Mouse (Mus musculus) layer of hippocampus, adult 2 months (tissue): Measurements from ENCODE around the gene Erv3. TPM values are rescaled to one million over a fixed set of nuclear protein-coding genes. Genes with fewer than 3 reads are reported as not detected.

Source experiments
- DNase-seq, 2 experiments: peaks; one replicate each; pipeline ENCODE4 v3.0.0; 2022; ENCODE audit warnings: low spot score in 2 of 2
- H3K27ac ChIP-seq: fragments of 200-600 bp; 2 replicates; pipeline ENCODE4 v1.8.1; 2022
- H3K4me3 ChIP-seq: fragments of 200-600 bp; 2 replicates; pipeline ENCODE4 v1.8.1; 2022; ENCODE audit warnings: mild to moderate bottlenecking
- CTCF ChIP-seq: fragments of 200-600 bp; conservative IDR thresholded peaks from 2 replicates; pipeline ENCODE4 v1.8.1; 2022; ENCODE audit warnings: antibody characterized with exemption, mild to moderate bottlenecking, moderate library complexity
- total RNA-seq, 2 experiments: library from RNA; stranded (reverse); gene quantifications; 2 replicates each; pipeline ENCODE4 v1.2.3; 2021

The Erv3 gene
- total RNA-seq, 2 experiments from 2014 or later, result 0.12 TPM; not detected in 1

DNA sequence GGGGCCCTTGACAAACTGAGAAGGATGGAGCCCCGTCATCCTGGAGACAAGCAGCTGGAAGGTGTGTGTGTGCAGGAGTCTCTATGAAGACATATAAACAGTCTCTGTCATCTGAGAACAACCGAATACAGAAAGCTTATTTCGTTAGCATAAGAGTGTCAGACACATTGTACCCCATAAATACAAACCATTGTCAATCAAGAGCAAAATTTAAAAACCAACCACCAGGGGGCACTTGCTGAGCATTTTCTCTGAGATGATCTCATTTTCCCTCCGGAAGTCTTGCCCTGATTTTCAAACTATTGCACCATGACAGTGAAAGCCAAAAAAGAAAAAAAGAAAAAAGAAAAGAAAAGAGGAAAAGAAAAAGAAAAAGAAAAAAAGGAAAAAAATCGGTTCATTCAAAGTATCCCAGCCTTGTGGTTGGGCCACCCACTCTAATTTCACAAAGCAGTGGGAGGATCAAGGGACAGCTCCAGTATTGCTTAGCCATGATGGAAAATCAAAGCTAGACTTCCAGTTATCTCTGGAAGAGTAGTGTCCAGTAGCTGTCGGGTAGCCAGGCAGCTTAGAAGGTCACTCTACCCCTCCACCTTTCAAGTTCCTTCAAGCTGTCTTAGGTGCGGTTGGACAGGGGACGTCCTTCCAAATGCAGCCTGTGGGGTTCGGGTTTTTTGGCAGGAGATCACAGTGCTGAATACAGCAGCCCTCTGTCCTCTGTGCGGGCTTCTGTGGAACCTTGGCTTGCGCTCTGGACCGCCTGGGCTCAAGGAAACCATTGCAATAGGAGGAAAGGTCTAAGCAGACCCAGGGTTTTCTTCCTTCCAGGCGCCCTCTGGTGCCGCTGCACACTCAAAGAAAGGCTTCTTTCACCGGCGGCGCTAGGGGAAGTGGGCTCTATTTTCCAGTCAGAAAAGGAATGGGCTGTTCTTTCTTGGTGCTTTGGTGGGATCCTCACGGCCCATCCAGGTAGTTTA, 31.3 kb downstream of the Erv3 start:
- peak; percentile 75 to 83 for DNase-seq
- peak overlapping the region; percentile 9; the same call in 1 of the 2 replicates for H3K4me3 ChIP-seq
- peak overlapping the region; percentile 87 for H3K27ac ChIP-seq
- peak; percentile 79 for TF ChIP-seq CTCF

DNA sequence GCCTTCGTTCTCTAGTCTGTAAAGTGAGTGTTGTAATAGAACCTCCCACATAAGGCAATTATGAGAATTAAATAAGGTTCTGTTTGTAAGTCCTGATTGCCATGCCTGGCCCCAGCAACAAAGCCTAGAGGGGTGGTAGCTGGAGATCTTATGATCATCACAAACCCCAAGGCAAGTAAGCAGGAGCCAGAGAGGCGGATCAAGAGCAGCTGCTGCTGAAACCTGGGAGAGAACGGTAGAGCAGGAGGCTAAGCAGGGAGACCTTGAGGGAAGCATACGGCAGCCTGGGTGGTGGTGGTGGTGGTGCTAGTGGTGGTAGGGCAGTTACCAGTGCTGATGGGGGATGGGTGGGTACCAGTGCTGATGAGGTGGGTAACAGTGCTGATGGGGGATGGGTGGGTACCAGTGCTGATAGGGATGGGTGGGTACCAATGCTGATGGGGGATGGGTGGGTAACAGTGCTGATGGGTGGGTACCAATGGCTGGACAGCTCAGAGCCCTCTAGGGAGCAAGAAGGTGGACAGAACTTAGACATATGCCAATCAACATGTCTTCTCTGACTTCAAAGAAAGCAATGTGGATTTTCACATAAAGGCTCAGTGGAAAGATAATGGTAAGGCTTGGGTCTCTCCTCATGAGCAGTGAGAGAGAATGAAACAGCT, 32.4 kb downstream of the Erv3 start:
- Histone ChIP-seq H3K27ac (peak overlapping the region; percentile 60), H3K4me3 (no peak overlapping the region)
- DNase-seq, result no peak
- no peak for TF ChIP-seq CTCF

- no peak for DNase-seq
- no peak overlapping the region for H3K4me3 ChIP-seq
- H3K27ac ChIP-seq, result no peak overlapping the region
- no peak for TF ChIP-seq CTCF
These were observed 34.0 kb downstream of the Erv3 start for GRCm38 (mm10) chr2:131825498-131825897.

- no peak overlapping the region for H3K4me3 ChIP-seq
These were observed 35.6 kb downstream of the Erv3 start for GRCm38 (mm10) chr2:131823931-131824330.

GRCm38 (mm10) chr2:131822492-131822891, 37.1 kb downstream of the Erv3 start:
- Histone ChIP-seq H3K4me3 (no peak overlapping the region), H3K27ac (no peak overlapping the region)
- TF ChIP-seq CTCF, result no peak
- no peak for DNase-seq

More at GRCm38 (mm10) chr2:131823931-131824330, 35.6 kb downstream of the Erv3 start:
- no peak for DNase-seq
- H3K27ac ChIP-seq, result no peak overlapping the region
- TF ChIP-seq CTCF, result no peak

GRCm38 (mm10) chr2:131821708-131821990, 37.9 kb downstream of the Erv3 start:
- DNase-seq, result no peak
- H3K4me3 ChIP-seq, result no peak overlapping the region
- H3K27ac ChIP-seq, result peak overlapping the region; percentile 44; the same call in 1 of the 2 replicates
- no peak for TF ChIP-seq CTCF

DNA sequence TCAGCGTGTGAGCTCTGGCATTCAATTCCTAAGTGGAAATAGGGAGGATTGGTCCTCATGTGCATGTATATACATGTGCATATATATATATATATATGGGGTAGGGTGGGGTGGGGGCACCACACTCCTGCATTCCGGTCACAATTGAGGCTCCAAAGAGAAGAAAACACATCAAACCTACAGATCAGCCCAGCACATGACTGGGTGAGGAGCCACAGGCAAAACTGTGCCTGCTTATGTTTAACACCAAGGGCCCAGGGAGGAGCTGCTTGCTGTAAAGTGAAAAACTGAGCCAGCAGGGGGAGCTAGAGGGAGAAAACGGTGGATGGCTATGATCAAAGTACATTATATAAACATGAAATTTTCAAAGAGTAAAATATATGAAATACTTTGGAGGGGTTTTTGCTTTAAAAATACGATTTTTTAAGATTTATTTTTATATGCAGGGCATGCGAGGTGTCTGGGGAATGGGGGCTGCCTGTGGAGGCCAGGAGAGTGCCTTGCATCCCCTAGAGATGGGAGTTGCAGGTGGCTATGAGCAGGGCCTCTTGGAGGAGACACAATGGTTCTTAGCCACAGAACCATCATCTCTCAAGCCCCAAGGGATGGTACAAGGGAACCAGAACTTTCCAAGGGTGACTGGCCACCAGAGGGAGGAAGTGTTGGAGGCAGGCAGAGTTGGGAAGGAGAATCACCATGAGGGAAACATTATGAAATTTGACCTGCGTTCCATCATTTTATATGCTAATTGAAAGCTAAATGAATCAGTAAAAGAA, 38.4 kb downstream of the Erv3 start:
- peak; percentile 88 for TF ChIP-seq CTCF
- Histone ChIP-seq H3K27ac (peak overlapping the region; percentile 44), H3K4me3 (no peak overlapping the region)
- peak; percentile 79 to 95 for DNase-seq

DNA sequence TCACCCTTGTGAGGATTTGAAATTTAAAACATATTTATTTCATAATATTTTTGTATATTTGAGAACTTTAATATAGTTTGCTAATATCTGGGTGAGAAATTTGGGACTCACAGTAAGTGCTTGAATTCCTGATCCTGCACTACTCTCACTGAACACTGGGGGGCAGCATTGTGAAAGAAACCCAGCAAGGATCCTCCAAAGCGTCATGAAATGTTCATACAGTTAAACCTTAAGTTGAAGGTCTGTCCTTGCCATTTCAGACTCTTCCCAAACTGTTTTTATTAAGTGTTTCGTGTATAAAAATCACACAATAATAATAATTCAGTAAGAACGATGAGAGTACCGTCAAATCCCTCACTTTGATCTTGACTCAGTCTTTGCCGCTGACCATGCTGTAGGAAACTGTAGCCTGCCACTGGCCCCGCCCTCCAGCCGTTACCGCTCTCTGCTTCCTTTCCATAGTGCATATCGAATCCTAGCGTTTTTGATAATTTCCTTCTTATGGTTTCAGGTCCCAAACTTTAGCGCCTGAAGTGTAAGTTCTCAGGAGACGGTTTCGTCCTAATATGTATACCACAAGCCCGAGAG, 39.4 kb downstream of the Erv3 start:
- Histone ChIP-seq H3K4me3 (no peak overlapping the region; the same call in 1 of the 2 replicates), H3K27ac (no peak overlapping the region)
- peak; percentile 85 to 95 for DNase-seq
- TF ChIP-seq CTCF, result peak; percentile 97

DNA sequence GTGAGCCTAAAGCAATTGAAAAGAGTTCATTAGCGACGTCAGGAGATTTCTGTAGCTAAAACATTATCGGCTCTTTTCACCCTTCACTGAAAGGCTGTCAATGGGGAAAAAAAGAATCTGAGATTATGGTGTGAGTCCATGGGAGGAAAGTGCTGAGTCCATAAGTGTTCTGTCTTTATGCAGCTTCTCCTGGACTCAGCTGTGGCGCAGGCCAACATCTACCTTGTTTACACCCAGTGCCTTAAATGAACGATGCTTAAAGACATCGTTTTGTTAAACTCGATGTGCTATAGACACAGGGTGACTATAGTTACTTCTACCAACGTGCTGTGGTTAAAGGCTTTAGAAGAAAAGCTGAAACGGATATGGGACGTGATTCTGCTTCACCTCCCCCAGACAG, 45.2 kb downstream of the Erv3 start:
- Histone ChIP-seq H3K27ac (0 out of 2 replicates have a peak overlapping the region, but pooled peaks have one; percentile 2), H3K4me3 (no peak overlapping the region)
- no peak for TF ChIP-seq CTCF
- DNase-seq, result no peak

GRCm38 (mm10) chr2:131813437-131813836, 46.1 kb downstream of the Erv3 start:
- TF ChIP-seq CTCF, result no peak
- H3K4me3 ChIP-seq, result no peak overlapping the region
- no peak for DNase-seq
- H3K27ac ChIP-seq, result no peak overlapping the region

- Histone ChIP-seq H3K4me3 (no peak overlapping the region), H3K27ac (no peak overlapping the region)
- TF ChIP-seq CTCF, result peak; percentile 93
- peak; percentile 50 to 79 for DNase-seq
These were observed 46.9 kb downstream of the Erv3 start for GRCm38 (mm10) chr2:131812480-131813137.

DNA sequence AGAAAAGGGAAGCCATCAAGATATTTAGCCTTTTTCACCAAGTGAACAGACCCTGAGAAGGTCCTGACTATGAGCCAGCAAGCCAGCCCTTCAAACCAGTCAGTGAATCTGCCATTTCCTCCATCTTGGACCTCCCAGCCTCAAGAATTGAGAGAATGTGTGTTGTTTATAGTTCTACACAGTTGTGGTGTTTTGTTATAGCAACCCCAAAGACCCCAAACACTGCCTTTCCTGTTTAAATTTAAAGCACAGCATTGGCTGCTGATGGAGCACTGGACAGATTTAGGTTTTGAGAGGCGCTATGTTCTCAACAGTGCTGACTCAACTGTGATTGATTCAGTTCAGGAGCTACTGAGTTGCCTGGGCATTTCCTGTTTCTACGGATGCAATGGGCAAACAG, 47.9 kb downstream of the Erv3 start:
- Histone ChIP-seq H3K4me3 (no peak overlapping the region), H3K27ac (no peak overlapping the region)
- TF ChIP-seq CTCF, result no peak
- DNase-seq, result no peak
